Mouse (Mus musculus) cortical plate, adult 2 months (tissue): Measurements from ENCODE around the gene Fam234a. TPM values are rescaled to one million over a fixed set of nuclear protein-coding genes. Genes with fewer than 3 reads are reported as not detected.
A peak's percentile ranks its signal among the peaks of the same experiment; 100 is the strongest.
"Not testable (repeated sequence)": the region's sequence is repeated elsewhere in the genome, so short reads cannot be mapped to it uniquely, and the experiment has no call there.

ENCODE experiments used
- H3K27ac ChIP-seq: fragments of 200-500 bp; 2 replicates; pipeline ENCODE4 v1.5.1; 2012; ENCODE audit warnings: low read length, control low read depth, inconsistent platforms; ENCODE audit not compliant: insufficient read depth
- H3K4me1 ChIP-seq: fragments of 200-500 bp; 2 replicates; pipeline ENCODE4 v1.6.1; 2011; ENCODE audit warnings: low read length; ENCODE audit not compliant: control insufficient read depth, insufficient read depth
- H3K4me3 ChIP-seq: fragments of 200-500 bp; 2 replicates; pipeline ENCODE4 v1.5.1; 2011; ENCODE audit warnings: mild to moderate bottlenecking, low read length, control low read depth; ENCODE audit not compliant: insufficient read depth
- CTCF ChIP-seq: fragments of 200-500 bp; IDR thresholded peaks from 2 replicates; pipeline ENCODE4 v1.5.1; 2011; ENCODE audit warnings: mild to moderate bottlenecking, control low read depth, low read length; ENCODE audit not compliant: insufficient read depth; ENCODE audit errors: extremely low read depth
- POLR2A ChIP-seq: fragments of 200-500 bp; IDR thresholded peaks from 2 replicates; pipeline ENCODE4 v1.6.1; 2011; ENCODE audit warnings: mild to moderate bottlenecking, low read length, control low read depth; ENCODE audit not compliant: insufficient read depth; ENCODE audit errors: extremely low read depth
- polyA plus RNA-seq: library from polyadenylated mRNA; depleted of rRNA; stranded (reverse); fragments of >200 nt; gene quantifications from 2 replicates; pipeline ENCODE4 v1.2.3, GENCODE M21; 2012; rRNA removed

The Fam234a gene
- 22.2 and 24.3 TPM in 2 replicates for polyA plus RNA-seq

DNA sequence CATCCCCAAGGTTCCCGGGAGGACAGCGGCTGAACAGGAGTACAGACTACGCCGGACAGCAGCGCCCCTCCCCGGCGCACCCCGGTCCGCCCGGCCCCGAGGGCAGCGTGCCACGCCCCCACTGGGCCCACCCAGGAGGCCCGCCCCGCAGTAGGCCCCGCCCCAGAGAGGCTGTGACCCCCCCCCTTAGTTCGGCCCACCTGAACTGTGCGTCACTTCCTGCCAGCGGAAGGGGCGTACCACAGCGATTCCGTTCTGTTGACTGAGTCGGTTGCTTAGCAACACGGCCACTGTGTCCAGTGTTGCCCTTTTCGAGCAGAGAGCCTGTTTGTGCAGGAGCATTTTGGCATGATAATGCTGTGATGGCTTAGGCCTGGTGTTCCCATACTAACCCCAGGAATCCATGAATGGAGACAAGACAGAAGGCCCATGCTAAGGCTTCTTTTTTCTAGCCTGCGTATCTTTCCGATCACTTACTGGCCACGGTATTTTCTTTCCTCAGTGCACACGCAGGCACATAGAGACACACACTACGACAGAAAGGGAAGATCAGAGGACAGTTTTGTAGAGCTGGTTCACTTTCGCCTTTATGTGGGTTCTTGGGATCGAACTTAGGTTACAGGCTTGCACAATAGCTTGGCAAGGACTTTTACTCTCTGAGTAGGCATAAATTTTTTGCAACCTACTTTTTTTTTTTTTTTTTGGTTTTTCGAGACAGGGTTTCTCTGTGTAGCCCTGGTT, at the start of gene Fam234a:
Gene Fam234a, minus strand, starts transcription at position 142 of the 741 bp plus-strand sequence.
- H3K27ac ChIP-seq, result peak within 1 kb of the TSS; percentile 12; the same call in 1 of the 2 replicates
- TF ChIP-seq CTCF (no peak), POLR2A (peak; percentile 85)
- peaks cover 2% of the 10 kb centered on the region; the same call in 1 of the 2 replicates for H3K4me1 ChIP-seq
- H3K4me3 ChIP-seq, result peak within 1 kb of the TSS; percentile 77

DNA sequence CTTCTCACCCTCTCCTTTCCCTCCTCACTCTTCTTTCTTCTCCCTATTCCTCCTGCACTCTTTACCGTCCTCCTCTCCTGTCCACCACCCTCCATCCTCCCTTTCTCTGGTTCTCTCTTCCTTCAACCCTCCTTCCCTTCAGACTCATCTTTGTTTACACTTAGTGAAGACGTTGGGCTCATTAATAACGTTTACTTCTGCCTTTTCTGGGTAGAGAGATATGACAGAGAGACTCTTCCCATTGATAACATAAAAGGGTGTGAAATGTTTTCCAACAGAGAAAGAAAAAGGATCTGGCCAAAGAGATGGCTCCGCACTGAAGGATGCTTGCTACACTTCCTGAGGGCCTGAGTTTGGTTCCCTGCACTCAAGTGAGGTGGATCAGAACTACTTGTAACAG, 45.4 kb upstream of the Fam234a start:
- TF ChIP-seq POLR2A, result no peak
- TF ChIP-seq CTCF, result no peak
- Histone ChIP-seq H3K4me3 (no peak overlapping the region), H3K4me1 (0 out of 2 replicates have a peak, but pooled peaks cover 1% of the 10 kb centered on the region), H3K27ac (no peak overlapping the region)

DNA sequence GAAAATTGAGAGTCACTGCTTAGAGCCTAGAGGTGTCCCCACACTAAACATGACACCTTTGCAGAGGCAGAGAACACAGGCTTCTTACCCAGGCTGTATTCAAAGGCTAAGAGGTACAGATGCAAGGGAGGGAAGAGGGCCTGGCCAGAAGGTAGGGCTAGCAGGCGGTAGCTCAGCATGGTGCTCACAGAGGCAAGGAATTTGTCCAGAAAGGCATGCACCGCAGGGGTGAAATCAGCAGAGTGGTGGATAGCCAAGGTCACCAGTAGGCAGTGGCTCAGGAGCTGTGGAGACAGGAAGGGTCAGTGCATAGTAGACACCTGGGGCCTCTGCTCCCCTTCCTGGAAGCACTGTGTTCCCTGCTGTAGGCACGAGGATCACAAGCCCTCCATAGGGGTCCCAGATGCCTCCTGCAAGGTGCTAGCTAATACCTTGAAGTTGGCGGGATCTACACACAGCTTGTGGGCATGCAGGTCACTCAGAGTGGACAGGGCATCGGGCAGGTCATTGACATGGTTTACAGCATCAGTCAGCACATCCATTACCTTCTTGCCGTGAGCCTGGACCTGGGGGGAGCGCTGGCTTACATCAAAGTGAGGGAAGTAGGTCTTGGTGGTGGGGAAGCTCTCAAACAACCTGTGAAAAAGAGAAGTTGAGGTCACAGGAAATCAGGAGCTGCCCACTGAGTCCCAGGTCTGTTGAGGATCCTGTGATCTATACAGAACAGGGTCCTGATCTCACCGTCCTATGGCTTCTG, 42.3 kb upstream of the Fam234a start:
- TF ChIP-seq CTCF (no peak), POLR2A (no peak)
- Histone ChIP-seq H3K27ac (no peak overlapping the region), H3K4me3 (no peak overlapping the region), H3K4me1 (peaks cover 5% of the 10 kb centered on the region; the same call in 1 of the 2 replicates)

DNA sequence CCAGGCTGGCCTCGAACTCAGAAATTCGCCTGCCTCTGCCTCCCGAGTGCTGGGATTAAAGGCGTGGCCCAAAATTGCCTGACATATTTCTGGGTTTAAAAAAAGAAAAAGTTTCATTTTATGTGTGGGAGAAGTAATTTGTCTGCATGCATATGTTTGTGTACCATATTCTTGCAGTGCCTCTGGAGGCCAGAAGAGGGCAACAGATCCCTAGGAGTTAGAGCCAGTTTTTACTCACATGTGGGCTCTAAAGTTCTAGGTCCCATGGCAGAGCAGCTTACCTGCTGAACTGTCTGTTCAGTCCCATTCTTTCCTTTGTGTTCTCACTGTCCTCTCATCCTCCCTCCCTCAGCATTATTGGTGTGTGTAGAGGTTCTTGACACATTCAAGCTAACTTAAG, 32.7 kb upstream of the Fam234a start:
- no peaks in the 10 kb centered on the region for H3K4me1 ChIP-seq
- peak; percentile 59 for TF ChIP-seq CTCF
- TF ChIP-seq POLR2A, result no peak
- H3K27ac ChIP-seq, result no peak overlapping the region
- H3K4me3 ChIP-seq, result no peak overlapping the region

DNA sequence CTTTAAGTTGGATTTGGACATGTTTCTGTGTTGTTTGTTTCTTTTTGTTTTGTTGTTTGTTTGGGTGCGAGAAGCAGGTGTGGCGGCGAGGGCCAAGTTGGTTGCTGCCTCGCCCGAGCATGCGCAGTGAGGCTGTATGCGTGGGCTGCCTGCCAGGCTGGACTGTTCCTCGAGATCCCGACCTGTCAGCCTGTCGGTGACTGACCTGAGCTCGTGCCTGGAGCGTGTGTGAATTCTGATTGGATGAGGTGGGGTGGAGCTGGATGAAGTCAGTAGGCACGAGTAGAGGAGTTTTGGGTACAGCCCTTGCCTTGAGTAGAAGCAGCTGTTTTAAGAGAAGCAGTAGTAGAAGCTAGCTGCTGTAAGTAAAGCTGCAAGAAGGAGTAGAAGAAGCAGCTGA, 31.9 kb upstream of the Fam234a start:
- H3K27ac ChIP-seq, result no peak overlapping the region
- no peak for TF ChIP-seq CTCF
- no peak for TF ChIP-seq POLR2A
- no peaks in the 10 kb centered on the region for H3K4me1 ChIP-seq
- no peak overlapping the region for H3K4me3 ChIP-seq

DNA sequence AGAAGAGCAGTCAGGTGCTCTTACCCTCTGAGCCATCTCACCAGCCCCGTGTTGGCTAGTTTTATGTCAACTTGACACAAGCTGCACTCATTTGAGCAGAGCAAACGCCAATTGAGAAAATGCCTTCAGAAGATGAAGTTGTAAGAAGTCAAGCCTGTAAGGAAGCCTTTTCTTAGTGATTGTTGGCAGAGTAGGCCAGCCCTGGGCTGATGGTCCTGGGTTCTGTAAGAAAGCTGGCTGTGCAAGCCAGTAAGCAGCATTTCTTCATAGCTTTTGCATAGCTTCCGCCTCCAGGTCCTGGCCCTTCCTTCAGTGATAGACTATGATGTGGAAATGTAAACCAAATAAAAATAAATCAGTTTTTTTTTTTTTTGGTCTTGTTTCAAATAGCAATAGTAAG, 28.5 kb upstream of the Fam234a start:
- Histone ChIP-seq H3K27ac (no peak overlapping the region), H3K4me1 (no peaks in the 10 kb centered on the region), H3K4me3 (no peak overlapping the region)
- TF ChIP-seq POLR2A (no peak), CTCF (no peak)

DNA sequence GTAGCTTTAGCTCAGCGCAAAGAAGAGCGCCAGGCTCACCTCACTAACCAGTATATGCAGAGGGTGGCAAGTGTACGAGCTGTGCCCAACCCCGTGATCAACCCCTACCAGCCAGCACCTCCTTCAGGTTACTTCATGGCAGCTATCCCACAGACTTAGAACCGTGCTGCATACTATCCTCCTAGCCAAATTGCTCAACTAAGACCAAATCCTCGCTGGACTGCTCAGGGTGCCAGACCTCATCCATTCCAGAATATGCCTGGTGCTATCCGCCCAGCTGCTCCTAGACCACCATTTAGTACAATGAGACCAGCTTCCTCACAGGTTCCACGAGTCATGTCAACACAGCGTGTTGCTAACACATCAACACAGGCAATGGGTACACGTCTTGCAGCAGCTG, 25.5 kb upstream of the Fam234a start:
- H3K27ac ChIP-seq, H3K4me1 ChIP-seq, H3K4me3 ChIP-seq: not testable (repeated sequence)

DNA sequence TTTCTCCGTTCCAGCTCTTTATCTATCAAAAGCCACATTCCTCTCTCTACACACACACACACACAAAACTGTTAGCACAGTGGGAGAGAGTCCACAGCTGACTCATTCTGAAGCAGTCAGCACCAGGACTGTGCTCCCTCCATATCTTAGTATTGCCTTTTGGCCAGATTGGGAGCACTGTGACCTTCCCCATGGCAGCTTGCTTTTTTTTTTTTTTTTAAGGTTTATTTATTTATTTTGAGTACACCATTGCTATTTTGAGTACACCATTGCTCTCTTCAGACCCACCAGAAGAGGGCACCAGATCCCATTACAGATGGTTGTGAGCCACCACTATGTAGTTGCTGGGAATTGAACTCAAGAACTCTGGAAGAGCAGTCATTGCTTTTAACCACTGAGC, 24.8 kb upstream of the Fam234a start:
- Histone ChIP-seq H3K4me3 (no peak overlapping the region), H3K27ac (no peak overlapping the region), H3K4me1 (no peaks in the 10 kb centered on the region)
- TF ChIP-seq POLR2A (no peak), CTCF (peak; percentile 22; the same call in 1 of the 2 replicates)

DNA sequence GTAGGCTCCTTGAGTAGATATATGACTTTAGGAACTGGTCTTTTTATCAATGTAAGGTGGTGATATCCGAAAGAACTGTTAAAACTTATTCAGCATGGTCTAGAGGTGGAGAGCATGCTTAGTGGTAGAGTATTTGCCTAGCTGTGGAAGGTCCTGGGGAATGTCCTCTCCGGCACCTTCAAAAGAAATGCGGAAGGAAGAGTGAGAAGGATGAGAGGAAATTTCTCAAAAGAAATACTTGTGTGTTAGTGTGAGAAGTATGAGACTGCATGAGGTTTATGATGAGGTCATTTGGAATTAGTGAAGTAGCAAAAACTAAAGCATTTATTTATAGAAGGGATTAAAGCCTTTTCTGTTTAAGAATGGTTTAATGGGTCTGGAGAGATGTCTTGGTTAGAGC, 18.3 kb upstream of the Fam234a start:
- Histone ChIP-seq H3K27ac (no peak overlapping the region), H3K4me3 (no peak overlapping the region), H3K4me1 (no peaks in the 10 kb centered on the region)
- TF ChIP-seq POLR2A (no peak), CTCF (no peak)

DNA sequence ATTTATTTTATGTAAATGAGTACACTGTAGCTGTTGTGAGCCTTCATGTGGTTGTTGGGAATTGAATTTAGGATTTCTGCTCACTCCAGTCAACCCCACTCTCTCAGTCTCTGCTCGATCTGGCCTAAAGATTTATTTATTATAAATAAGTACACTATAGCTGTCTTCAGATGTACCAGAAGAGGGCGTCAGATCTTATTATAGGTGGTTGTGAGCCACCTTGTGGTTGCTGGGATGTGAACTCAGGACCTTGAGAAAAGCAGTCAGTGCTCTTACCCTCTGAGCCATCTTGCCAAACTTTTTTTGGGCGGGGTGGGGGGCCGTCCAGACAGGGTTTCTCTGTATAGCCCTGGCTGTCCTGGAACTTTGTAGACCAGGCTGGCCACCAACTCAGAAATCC, 17.8 kb upstream of the Fam234a start:
- H3K27ac ChIP-seq, result no peak overlapping the region
- TF ChIP-seq POLR2A (no peak), CTCF (no peak)
- no peaks in the 10 kb centered on the region for H3K4me1 ChIP-seq
- no peak overlapping the region for H3K4me3 ChIP-seq
